Mouse (Mus musculus) T-helper 2 cell (primary cell): Measurements from ENCODE around the gene Fkbp15.

Source experiments
- in situ Hi-C: fragments of 300-600 bp; cut with MboI, MseI; formaldehyde crosslinking; loops from one replicate; pipeline ENCODE4 v1.15.1; 2025; ENCODE audit warnings: high pct_unique_total_duplicates

The Fkbp15 gene

GRCm38 (mm10) chr4:62372818-62373520 is 12.6 kb upstream of the Fkbp15 start:
- in situ Hi-C loops: no loop called here

DNA sequence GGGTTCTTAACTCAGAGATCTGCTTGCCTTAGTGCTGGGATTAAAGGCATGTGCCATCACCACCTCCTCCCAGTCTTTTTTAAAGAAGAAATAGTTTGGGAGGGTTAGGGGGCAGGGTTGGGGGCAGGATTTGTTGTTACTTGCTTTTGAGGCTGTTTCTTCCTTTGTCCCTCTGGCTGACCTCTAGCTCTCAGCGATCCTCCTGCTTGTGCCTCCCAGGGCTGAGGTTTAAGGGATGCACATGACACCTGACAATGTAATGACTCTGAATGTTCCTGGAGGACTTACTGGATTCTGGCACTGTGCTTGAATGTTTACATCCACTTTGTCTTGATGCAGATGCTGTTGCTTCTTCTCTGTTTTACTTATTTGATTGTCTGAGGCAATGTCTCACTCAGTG is 12.1 kb upstream of the Fkbp15 start:
- in situ Hi-C loops: no loop called here

- in situ Hi-C loops: no loop called here
These were observed 8.7 kb upstream of the Fkbp15 start for GRCm38 (mm10) chr4:62369091-62369490.

DNA sequence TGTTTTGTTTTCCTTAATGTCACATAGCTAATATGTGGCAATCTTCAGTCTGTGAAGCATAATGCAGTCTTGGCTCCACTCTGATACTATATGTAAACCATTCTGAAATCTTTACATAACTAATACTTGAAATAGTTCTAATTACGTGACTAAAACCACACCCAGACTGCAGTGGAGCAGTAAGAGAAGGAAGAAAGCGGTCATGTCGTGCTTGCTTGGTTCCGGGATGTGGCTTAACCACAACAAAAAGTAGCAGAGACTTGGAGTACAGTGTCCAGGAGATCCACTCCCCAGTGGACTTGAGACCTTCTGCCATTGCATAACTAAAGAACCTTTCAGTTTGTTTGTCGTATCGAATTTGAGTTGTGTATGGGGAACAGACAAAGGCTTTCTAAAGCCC is 7.2 kb upstream of the Fkbp15 start:
- in situ Hi-C loops: no loop called here

GRCm38 (mm10) chr4:62366291-62366690 is 5.9 kb upstream of the Fkbp15 start:
- in situ Hi-C loops: no loop called here

DNA sequence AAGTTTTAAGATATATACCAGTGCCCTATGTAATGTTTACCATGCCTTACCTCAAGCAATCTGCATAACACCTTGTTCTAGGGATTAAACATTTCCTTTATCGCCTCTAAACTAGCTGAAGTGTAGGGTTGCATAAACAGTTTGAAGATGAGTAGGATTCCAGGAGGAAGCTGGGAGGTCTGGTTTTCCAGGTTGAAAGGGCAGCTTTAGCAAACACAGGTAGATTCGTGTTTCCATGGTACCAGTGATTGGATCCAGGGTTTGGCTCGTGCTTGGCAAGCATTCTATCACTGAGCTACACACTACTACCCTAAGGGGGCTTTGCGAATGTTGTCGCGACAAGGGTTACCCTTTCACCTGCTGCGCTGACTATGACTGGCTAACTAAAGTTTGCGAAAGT is 4.0 kb upstream of the Fkbp15 start:
- in situ Hi-C loops: loop anchor here (5.0 kb wide), 1 partner anchor 43 kb away; the partner anchor contains the start of genes Cdc26 and Prpf4

GRCm38 (mm10) chr4:62362437-62362836 is 2.1 kb upstream of the Fkbp15 start:
- in situ Hi-C loops: loop anchor here (5.0 kb wide), 1 partner anchor 45 kb away; the partner anchor contains the start of genes Cdc26 and Prpf4

GRCm38 (mm10) chr4:62361997-62362396 is 1.6 kb upstream of the Fkbp15 start:
- in situ Hi-C loops: loop anchor here (5.0 kb wide), 1 partner anchor 45 kb away; the partner anchor contains the start of genes Cdc26 and Prpf4

- in situ Hi-C loops: loop anchor here (5.0 kb wide), 1 partner anchor 46 kb away; the partner anchor contains the start of genes Cdc26 and Prpf4
These were observed 1.2 kb upstream of the Fkbp15 start for GRCm38 (mm10) chr4:62361571-62361970.

DNA sequence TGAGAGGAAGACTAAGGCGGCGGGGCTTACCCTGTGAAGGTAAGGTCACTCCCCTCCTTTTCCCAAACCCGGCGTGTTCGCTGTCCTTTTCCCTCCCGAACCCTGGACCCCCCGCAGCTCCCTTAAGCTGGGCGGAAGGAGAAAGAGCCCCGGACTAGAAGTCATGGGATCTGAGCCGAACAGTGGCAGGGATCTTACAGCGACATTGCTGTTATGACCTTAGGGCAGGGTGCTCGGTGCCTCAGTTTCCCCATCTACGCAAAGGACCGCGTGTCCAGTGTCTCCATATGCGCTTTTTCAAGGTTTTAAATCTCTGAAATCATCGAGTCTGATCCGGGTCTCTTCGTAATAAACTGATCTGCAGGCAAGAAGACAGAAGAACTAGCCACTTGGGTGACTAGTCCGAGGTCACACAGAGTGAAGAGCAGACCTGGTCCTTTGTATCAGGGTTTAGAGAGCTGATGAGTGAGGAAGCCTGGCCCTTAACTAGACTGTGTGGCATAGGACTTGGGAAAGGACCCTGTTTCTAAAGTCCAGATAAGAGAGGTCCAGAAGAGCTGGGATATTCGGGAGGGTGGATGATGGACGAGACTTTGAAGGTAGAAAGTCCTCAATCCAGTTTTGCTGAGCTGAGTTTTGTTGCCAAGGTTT is 582 bp upstream of the Fkbp15 start:
- in situ Hi-C loops: loop anchor here (5.0 kb wide), 1 partner anchor 46 kb away; the partner anchor contains the start of genes Cdc26 and Prpf4

- in situ Hi-C loops: no loop called here
These were observed 1.0 kb downstream of the Fkbp15 start for GRCm38 (mm10) chr4:62359256-62359775.

GRCm38 (mm10) chr4:62357631-62358148 is 2.7 kb downstream of the Fkbp15 start:
- in situ Hi-C loops: no loop called here

GRCm38 (mm10) chr4:62349371-62349770 is 11.0 kb downstream of the Fkbp15 start:
- in situ Hi-C loops: no loop called here

DNA sequence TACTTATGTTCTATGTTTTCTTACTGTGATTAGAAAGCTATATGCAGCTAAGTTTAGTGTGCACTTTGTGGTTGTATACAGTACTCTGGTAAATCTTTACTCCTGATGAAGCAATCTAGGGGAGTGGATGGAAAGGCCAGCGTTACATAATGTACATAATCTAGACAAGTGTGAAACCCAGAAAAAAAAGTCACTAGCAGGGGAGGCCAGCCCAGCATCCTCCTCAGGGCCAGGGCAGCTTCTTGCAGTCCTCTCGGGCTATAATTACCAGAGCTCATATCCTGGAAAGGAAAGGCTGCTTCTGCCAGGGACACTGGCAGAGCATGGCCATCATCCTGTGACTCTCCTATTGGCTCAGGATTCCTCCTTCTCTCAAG is 12.0 kb downstream of the Fkbp15 start:
- in situ Hi-C loops: no loop called here

DNA sequence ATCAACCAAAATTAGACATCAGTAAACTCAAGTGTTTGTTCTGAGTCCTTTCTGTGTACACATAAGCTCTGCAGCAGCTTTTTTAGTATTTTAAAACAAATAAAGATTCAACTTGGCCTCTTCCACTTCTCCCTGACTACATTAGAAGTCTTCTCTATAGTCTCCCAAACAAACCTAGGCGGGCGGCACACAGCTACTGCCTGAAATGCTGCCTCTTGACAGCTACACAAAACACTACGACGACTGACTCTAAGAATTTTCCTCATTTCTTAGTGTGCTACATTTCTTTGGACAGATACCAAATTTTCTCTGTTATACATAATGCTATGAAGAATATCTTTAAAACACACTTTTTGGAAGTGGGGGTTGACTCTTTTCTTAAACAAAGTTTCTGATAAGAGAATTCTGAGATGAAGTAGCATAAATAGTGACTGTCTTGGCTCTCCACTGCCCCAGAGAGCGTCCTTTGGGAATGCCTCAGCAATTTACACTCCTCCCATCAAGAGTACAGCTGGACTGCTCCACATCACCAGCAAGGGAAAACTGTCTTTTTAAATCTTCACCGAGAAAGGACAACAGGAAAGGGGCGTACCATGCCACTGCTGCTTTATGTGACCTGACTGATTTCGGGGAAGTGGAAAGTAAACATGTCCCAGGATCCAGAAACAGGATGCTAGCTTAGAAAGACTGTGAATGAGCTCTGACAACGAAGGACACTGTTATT is 12.6 kb downstream of the Fkbp15 start:
- in situ Hi-C loops: no loop called here

GRCm38 (mm10) chr4:62345827-62346226 is 14.5 kb downstream of the Fkbp15 start:
- in situ Hi-C loops: no loop called here

DNA sequence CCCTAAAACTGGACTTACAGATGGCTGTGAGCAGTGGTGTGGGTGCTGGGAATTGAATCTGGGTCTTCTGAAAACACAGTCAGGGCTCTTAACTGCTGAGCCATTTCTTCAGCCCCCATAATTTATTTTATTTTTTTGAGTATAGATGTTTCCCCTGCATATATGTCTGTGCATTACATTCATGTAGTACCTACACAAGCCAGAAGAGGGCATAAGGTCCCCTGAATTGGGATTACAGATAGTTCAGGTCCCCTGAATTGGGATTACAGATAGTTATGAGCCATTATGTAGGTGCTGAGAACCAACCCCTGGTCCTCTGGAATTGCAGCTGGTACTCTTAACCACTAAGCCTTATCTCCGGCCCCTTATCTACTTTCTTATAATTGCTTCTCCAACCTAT is 16.3 kb downstream of the Fkbp15 start:
- in situ Hi-C loops: no loop called here

GRCm38 (mm10) chr4:62338536-62338935 is 21.8 kb downstream of the Fkbp15 start:
- in situ Hi-C loops: loop anchor here (10.0 kb wide), 1 partner anchor 996 kb away; no protein-coding TSS in a partner anchor

DNA sequence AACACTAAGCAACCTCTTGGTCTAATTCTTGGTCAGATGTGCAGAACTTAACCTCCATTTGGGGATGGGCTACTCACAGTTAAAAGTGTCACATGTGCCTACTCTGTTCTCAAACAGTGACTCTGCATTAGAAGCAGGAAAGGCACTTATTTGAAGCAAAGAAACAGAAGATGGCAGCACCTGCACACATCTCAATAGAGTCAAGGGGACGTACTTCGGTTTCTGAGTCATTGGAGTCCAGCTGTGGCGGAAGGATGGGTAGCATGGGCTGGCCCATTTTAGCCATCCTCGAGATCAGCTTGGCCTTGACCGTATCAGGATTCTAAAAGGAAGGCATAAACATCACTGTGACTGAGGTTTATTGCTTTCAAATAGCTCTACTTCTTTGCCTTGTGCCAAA is 28.4 kb downstream of the Fkbp15 start:
- in situ Hi-C loops: loop anchor here (10.0 kb wide), 1 partner anchor 1003 kb away; no protein-coding TSS in a partner anchor

GRCm38 (mm10) chr4:62328941-62329660 is 31.2 kb downstream of the Fkbp15 start:
- in situ Hi-C loops: no loop called here

GRCm38 (mm10) chr4:62326111-62326510 is 34.2 kb downstream of the Fkbp15 start:
- in situ Hi-C loops: no loop called here
